Mouse (Mus musculus) kidney, adult 2 months (tissue): ENCODE data around the gene Rab11fip2.

Experiments used
- CTCF ChIP-seq: fragments of 200-500 bp; conservative IDR thresholded peaks from 2 replicates; pipeline ENCODE4 v1.5.1; 2011; ENCODE audit warnings: low read depth, mild to moderate bottlenecking, control low read depth, low read length, moderate library complexity, mixed read lengths; ENCODE audit not compliant: insufficient read depth, insufficient read length
- POLR2A ChIP-seq: fragments of 200-500 bp; IDR thresholded peaks from one replicate; pipeline ENCODE4 v1.6.1; 2011; ENCODE audit warnings: low read depth, low read length, control low read depth

- no peak for TF ChIP-seq POLR2A
- TF ChIP-seq CTCF, result no peak
These were observed 76.8 kb downstream of the Rab11fip2 start for GRCm38 (mm10) chr19:59866666-59867065.
